Mouse (Mus musculus): ENCODE data around the gene Gtf2a2.

DNA sequence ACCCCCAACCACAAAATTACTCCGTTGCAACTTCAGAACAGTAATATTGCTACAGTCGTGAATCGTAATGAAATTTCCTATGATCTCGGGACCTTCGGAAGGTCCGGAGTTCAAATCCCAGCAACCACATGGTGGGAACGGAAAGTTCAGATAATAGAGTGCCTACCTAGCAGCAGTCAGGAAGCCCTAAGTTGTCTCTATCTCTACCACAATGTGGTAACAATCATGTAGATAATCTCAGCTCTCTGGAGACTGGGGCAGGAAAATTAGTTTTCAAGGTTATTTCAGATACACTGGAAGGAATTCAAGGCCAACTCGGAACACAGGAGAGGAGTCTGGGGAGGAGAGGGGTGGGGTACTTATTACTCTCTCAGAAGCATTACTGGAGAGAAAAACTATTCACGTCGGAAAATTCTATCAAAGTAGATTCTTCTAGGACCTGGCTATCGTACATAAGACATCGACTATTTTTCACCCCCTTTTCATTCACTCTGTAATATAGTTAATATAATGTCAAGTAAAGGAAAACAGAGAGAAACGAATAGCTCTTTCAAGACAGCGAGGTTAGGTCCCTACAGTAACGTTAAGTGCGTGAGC, 23.5 kb upstream of the Gtf2a2 start:
- TF ChIP-seq CTCF (IDR thresholded peaks at IDR 0.05; ENCODE audit: control insufficient read depth, insufficient read depth, insufficient replicate concordance, low read depth, low read length) (no peak), POLR2A (IDR thresholded peaks at IDR 0.05; ENCODE audit: control insufficient read depth, low read depth, low read length) (no peak)
